Mouse (Mus musculus): ENCODE results near the gene C130032M10Rik.

- TF ChIP-seq POLR2A (IDR thresholded peaks at IDR 0.05; ENCODE audit: insufficient read length, low read depth) (no peak), SRF (IDR thresholded peaks at IDR 0.05; ENCODE audit: control insufficient read depth, insufficient read length, low read depth) (no peak), POLR2AphosphoS2 (IDR thresholded peaks at IDR 0.05; ENCODE audit: insufficient read length, low read depth) (no peak), MAX (IDR thresholded peaks at IDR 0.05; ENCODE audit: low read depth) (no peak), USF1 (IDR thresholded peaks at IDR 0.05; ENCODE audit: low read depth) (no peak), TCF12 (IDR thresholded peaks at IDR 0.05; ENCODE audit: insufficient read depth, poor library complexity, severe bottlenecking) (no peak), CEBPB (IDR thresholded peaks at IDR 0.05; ENCODE audit: insufficient read depth, poor library complexity, severe bottlenecking) (no peak), E2F4 (IDR thresholded peaks at IDR 0.05; ENCODE audit: insufficient read depth) (no peak), REST (IDR thresholded peaks at IDR 0.05; ENCODE audit: insufficient read depth, insufficient read length) (no peak), TCF3 (IDR thresholded peaks at IDR 0.05; ENCODE audit: insufficient read length, low read depth) (no peak)
Measured at GRCm38 (mm10) chr9:114487481-114488258, 27.8 kb upstream of the C130032M10Rik start.

Data from myocyte (in vitro differentiated cells).